Mouse (Mus musculus): Measurements from ENCODE around the gene Lpcat2. TPM values are rescaled to one million over a fixed set of nuclear protein-coding genes. Genes with fewer than 3 reads are reported as not detected.

Gene Lpcat2
- polyA plus RNA-seq, 2 experiments from 2014 or later = 0.82 TPM; not detected in 1

- no peak for ATAC-seq
Measured at GRCm38 (mm10) chr8:92916082-92916481, 60.9 kb downstream of the Lpcat2 start.

GRCm38 (mm10) chr8:92921768-92922167, 66.6 kb downstream of the Lpcat2 start:
- no peak for ATAC-seq

GRCm38 (mm10) chr8:92928986-92929385, 73.8 kb downstream of the Lpcat2 start:
- no peak for ATAC-seq

- ATAC-seq = no peak
Measured at GRCm38 (mm10) chr8:92938056-92938455, 82.9 kb downstream of the Lpcat2 start.

GRCm38 (mm10) chr8:92949071-92949470, 93.9 kb downstream of the Lpcat2 start:
- ATAC-seq = no peak

- ATAC-seq = no peak
Measured at GRCm38 (mm10) chr8:92950639-92951371, 95.7 kb downstream of the Lpcat2 start.

- ATAC-seq = no peak
Measured at GRCm38 (mm10) chr8:92954044-92954443, 98.9 kb downstream of the Lpcat2 start.

GRCm38 (mm10) chr8:92959779-92960178, 104.6 kb downstream of the Lpcat2 start, which contains the start of gene Slc6a2:
Gene Slc6a2, plus strand, starts transcription at chr8:92960079.
- ATAC-seq = no peak

- no peak for ATAC-seq
Measured at GRCm38 (mm10) chr8:92960451-92960911, 105.3 kb downstream of the Lpcat2 start.

- ATAC-seq = no peak
Measured at GRCm38 (mm10) chr8:92961088-92961487, 105.9 kb downstream of the Lpcat2 start.

GRCm38 (mm10) chr8:92964556-92964955, 109.4 kb downstream of the Lpcat2 start:
- ATAC-seq = no peak

Other genes starting within 250 kb of the Lpcat2 start
- gene Irx6, start 181.1 kb upstream of the Lpcat2 start, polyA plus RNA-seq (2017; shearing (Covaris generic)) = not detected
- under 1 TPM in 1 of 2 experiments, not detected in 1; 0.19 TPM for gene Mmp2, start 28.0 kb upstream of the Lpcat2 start, polyA plus RNA-seq (2017; shearing (Covaris generic))
- not detected for gene Capns2, start 46.1 kb downstream of the Lpcat2 start, polyA plus RNA-seq (2017; shearing (Covaris generic))
- gene Slc6a2, start 104.7 kb downstream of the Lpcat2 start, polyA plus RNA-seq (2017; shearing (Covaris generic)) = not detected
- not detected for gene Ces1a, start 192.9 kb downstream of the Lpcat2 start, polyA plus RNA-seq (2017; shearing (Covaris generic))
- gene Ces1b, start 224.7 kb downstream of the Lpcat2 start, polyA plus RNA-seq (2017; shearing (Covaris generic)) = not detected

Measured in activated CD4-positive, CD25-positive, alpha-beta regulatory T cell, adult 4 months (primary cell).